Mouse (Mus musculus) hindbrain, embryonic 11.5 days (tissue): ENCODE measurements around the gene Tmem266. TPM values are rescaled to one million over a fixed set of nuclear protein-coding genes. Genes with fewer than 3 reads are reported as not detected.

ENCODE experiments used
- ATAC-seq: fragments of 200-750 bp; cut with Nextera tagmentation; 2 replicates; pipeline ENCODE4 v1.8.0; 2017; ENCODE audit warnings: mild to moderate bottlenecking, moderate TSS enrichment, moderate library complexity; ENCODE audit not compliant: low FRiP score
- DNase-seq: peaks from one replicate; pipeline ENCODE4 v3.0.0-alpha.2; 2015; ENCODE audit warnings: low spot score
- H3K27ac ChIP-seq: fragments of 300-500 bp; sonication (generic); 2 replicates; pipeline ENCODE4 v1.5.1; 2014; ENCODE audit warnings: mild to moderate bottlenecking, low read depth, low read length
- H3K27me3 ChIP-seq: fragments of 300-500 bp; sonication (generic); 2 replicates; pipeline ENCODE4 v1.6.1; 2014; ENCODE audit warnings: mild to moderate bottlenecking, low read length, moderate library complexity, mixed read lengths; ENCODE audit not compliant: control insufficient read depth, insufficient read depth
- H3K36me3 ChIP-seq: fragments of 300-500 bp; sonication (generic); 2 replicates; pipeline ENCODE4 v1.6.1; 2014; ENCODE audit warnings: mild to moderate bottlenecking, low read length, moderate library complexity, mixed read lengths; ENCODE audit not compliant: control insufficient read depth, insufficient read depth
- H3K4me1 ChIP-seq: fragments of 300-500 bp; sonication (generic); replicated peaks from 2 replicates; pipeline ENCODE4 v1.6.1; 2014; ENCODE audit warnings: low read length, mixed read lengths; ENCODE audit not compliant: control insufficient read depth, insufficient read depth
- H3K4me2 ChIP-seq: fragments of 300-500 bp; sonication (generic); replicated peaks from 2 replicates; pipeline ENCODE4 v1.6.1; 2014; ENCODE audit warnings: mild to moderate bottlenecking, low read depth, low read length
- H3K4me3 ChIP-seq: fragments of 300-500 bp; sonication (generic); 2 replicates; pipeline ENCODE4 v1.5.1; 2014; ENCODE audit warnings: low read depth, low read length
- H3K9ac ChIP-seq: fragments of 300-500 bp; sonication (generic); 2 replicates; pipeline ENCODE4 v1.6.1; 2014; ENCODE audit warnings: low read depth, low read length
- H3K9me3 ChIP-seq: fragments of 300-500 bp; sonication (generic); 2 replicates; pipeline ENCODE4 v1.6.1; 2016; ENCODE audit warnings: low read length; ENCODE audit not compliant: control insufficient read depth
- WGBS: fragments of 180-500 bp; shearing (Covaris S2); extraction: QIAGEN DNeasy Blood & Tissue Kit; methylation state at CpG from one replicate; pipeline ENCODE4 v1.1.7; 2014; 5-methylcytosine and 5-hydroxymethylcytosine counted together
- polyA plus RNA-seq: library from polyadenylated mRNA; unstranded; fragments of >200 nt; fragmentation: Nextera tagmentation; extraction: Ambion mirVana; gene quantifications from 2 replicates; pipeline ENCODE4 v1.2.1, GENCODE M21; 2014

Gene Tmem266
- polyA plus RNA-seq, 1 experiment from 2014 or later = 0.66 TPM

DNA sequence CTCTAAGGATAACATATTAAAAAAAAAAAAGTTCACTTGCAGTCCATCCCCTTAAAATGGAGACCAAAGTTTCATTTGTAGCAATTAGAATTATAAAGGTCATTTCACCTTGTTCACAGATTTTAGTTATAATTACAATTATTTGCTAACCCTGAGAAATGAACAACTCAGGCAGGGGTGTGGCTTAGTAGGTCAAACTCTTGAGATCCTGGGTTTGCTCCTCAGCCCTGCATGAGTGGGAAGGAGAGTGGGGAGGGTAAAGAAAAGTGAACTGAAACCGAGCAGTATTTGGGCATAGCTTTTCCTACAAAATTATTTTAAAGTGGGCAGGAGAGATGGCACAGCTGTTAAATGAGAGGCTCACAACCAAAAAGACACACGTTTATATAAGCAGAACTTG lies 19.6 kb upstream of the Tmem266 start:
- WGBS = 71% methylated on average over 2 of the region's 2 CpGs
- no peaks in the 10 kb centered on the region for H3K27me3 ChIP-seq
- H3K9me3 ChIP-seq = no peaks in the 10 kb centered on the region
- DNase-seq (no peak), ATAC-seq (no peak)
- no peak overlapping the region for H3K9ac ChIP-seq
- H3K4me1 ChIP-seq = no peaks in the 10 kb centered on the region
- H3K36me3 ChIP-seq = no peaks in the 10 kb centered on the region
- no peak overlapping the region for H3K4me3 ChIP-seq
- H3K27ac ChIP-seq = no peak overlapping the region
- no peak overlapping the region for H3K4me2 ChIP-seq

DNA sequence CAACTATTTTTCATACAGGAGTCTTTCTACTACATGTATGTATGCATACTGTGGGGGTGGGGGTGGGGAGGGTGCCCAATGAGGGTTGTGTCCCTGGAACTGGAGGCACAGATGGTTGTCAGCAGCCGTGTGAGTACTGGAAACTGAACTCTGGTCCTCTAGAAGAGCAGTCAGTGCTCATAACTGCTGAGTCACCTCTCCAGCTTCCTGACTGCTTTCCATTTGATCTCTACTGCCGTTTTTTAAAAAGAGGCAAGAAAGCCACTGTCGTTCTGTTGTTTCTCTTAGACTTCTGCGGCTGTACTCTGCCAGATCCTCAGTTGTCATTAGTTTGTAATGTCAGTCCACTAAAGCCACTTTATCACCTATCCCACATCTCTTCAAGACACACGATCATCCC lies 19.2 kb upstream of the Tmem266 start:
- no peak for ATAC-seq

DNA sequence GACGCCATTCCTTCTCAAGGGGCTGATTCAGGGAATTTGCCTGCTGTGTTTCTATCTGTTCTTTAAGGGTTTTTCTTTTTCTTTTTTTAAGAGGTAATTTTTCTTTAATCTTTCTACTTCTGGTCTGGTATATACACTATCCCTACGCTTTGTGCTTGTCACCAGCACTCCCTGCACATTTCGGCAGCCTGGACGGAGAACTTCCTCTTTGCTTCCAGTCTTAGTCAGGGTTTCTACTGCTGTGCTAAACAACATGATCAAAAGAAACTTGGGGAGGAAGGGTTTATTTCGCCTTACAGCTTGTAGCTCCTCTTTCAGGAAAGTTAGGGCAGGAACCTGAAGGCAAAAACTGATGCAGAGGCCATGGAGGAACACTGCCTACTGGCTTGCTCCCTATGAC lies 18.3 kb upstream of the Tmem266 start:
- Histone ChIP-seq H3K4me1 (no peaks in the 10 kb centered on the region), H3K9ac (no peak overlapping the region), H3K4me3 (no peak overlapping the region), H3K4me2 (no peak overlapping the region), H3K27me3 (no peaks in the 10 kb centered on the region), H3K27ac (no peak overlapping the region), H3K9me3 (no peaks in the 10 kb centered on the region), H3K36me3 (no peaks in the 10 kb centered on the region)
- DNase-seq (no peak), ATAC-seq (no peak)
- 84% methylated on average over 5 of the region's 5 CpGs for WGBS

More for the DNA sequence above, 19.2 kb upstream of the Tmem266 start:
- no peaks in the 10 kb centered on the region for H3K9me3 ChIP-seq
- 75% methylated on average over 5 of the region's 5 CpGs for WGBS
- H3K4me3 ChIP-seq = no peak overlapping the region
- DNase-seq = no peak
- no peak overlapping the region for H3K4me2 ChIP-seq
- no peak overlapping the region for H3K27ac ChIP-seq
- no peaks in the 10 kb centered on the region for H3K4me1 ChIP-seq
- no peaks in the 10 kb centered on the region for H3K27me3 ChIP-seq
- H3K36me3 ChIP-seq = no peaks in the 10 kb centered on the region
- H3K9ac ChIP-seq = no peak overlapping the region

DNA sequence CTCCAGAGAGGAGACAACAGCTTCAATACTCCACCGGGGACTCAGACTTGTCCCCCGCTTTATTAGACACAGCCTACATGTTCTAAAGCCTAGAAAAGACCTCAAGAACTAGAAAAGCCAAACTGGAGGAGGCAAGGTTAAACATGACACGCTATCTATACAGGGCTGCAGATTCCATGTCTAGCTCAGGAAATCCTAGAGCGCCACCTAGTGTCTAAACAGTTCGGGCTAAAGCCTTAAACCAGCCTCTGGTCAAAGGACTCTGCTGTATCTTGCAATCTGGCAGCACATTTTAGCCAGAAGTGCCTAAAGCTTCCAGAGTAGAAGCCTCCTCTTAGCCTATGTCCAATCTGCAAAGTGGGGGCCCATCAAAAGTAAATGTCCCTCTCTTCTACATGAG lies 15.2 kb upstream of the Tmem266 start:
- 13% methylated on average over 5 of the region's 5 CpGs for WGBS

DNA sequence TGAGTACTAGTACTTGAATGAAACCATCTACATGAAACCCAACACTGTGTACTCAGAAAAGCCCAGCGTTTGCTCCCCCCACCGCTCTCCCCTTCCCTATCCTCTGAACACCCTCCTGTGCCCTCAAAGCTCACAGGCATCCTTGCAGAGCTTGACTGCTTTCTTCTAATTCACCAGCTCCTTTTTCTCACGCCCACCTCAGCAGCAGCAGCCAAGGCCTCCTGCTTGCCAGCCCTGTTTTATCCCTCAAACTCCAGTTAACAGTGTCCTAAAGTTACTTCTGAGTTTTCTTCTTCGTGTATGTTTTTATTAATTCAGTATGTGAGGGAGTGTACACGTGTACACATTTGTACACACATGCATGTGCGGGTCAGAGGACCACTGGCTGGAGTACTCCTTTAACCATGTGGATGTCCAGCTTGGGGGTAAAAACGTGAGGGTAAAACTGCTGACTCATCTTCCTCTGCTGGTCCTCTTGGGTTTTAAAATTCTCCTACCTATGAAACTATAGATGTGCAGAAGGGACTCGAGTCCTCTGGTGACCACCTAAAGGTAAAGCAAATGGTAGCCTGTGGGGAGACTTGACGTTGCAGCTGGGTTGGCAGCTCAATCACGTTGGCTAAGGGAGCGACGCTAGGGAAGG lies 13.0 kb upstream of the Tmem266 start:
- no peak for DNase-seq
- H3K27ac ChIP-seq = no peak overlapping the region
- no peaks in the 10 kb centered on the region for H3K27me3 ChIP-seq
- no peaks in the 10 kb centered on the region for H3K9me3 ChIP-seq
- 67% methylated on average over 12 of the region's 12 CpGs for WGBS
- no peak for ATAC-seq
- H3K4me2 ChIP-seq = no peak overlapping the region
- no peak overlapping the region for H3K4me3 ChIP-seq
- H3K36me3 ChIP-seq = no peaks in the 10 kb centered on the region
- H3K4me1 ChIP-seq = no peaks in the 10 kb centered on the region
- no peak overlapping the region for H3K9ac ChIP-seq

More for the DNA sequence above, 15.2 kb upstream of the Tmem266 start:
- peak; percentile 25; the same call in 1 of the 2 replicates for ATAC-seq
- Histone ChIP-seq H3K4me2 (no peak overlapping the region), H3K9me3 (no peaks in the 10 kb centered on the region), H3K9ac (no peak overlapping the region), H3K27me3 (no peaks in the 10 kb centered on the region), H3K36me3 (no peaks in the 10 kb centered on the region), H3K27ac (no peak overlapping the region), H3K4me3 (no peak overlapping the region), H3K4me1 (no peaks in the 10 kb centered on the region)
- peak; percentile 88 for DNase-seq

DNA sequence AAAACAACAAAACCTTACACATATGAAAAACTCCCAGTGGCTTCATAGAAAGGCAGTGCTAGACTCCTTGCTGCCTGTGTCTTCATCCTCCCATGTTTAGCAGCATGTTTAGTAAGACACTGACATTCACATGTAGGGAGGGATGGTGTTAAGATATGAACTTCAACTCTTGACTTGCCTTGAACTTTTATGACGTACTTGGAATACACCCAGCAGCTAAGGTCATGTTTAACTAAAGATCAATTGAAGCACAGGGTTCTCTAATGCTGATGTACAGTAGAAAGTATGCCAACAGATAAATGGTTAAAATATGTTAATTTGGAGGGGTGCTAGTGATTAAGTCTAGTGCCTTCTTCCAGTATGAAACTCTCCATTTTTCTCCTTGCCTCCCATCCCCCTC lies 4.1 kb upstream of the Tmem266 start:
- no peak overlapping the region for H3K9ac ChIP-seq
- H3K9me3 ChIP-seq = no peaks in the 10 kb centered on the region
- H3K27ac ChIP-seq = no peak overlapping the region
- 0 out of 2 replicates have a peak, but pooled peaks cover 3% of the 10 kb centered on the region for H3K27me3 ChIP-seq
- DNase-seq = no peak
- no peaks in the 10 kb centered on the region for H3K36me3 ChIP-seq
- WGBS = 85% methylated on average over 1 of the region's 1 CpGs
- H3K4me3 ChIP-seq = no peak overlapping the region
- no peaks in the 10 kb centered on the region for H3K4me1 ChIP-seq
- H3K4me2 ChIP-seq = no peak overlapping the region
- ATAC-seq = no peak

DNA sequence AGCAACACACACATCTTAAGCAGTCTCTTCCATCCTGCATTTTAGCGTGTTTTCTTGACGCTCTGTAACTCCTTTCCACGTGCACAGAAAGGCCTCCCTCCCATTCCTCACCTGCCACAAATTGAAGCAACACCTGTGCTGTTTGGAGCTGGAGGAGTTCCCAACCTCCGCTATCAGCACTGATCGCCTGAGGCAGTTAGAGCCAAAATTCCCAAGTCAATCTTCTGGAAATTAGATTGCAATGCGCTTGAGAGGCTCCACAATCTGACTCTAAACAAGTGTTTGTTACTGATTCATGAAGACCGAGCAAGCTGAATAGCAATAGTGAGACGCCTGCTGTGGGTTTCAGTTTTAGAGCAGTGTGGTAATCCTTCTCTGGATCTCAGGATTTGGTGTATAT lies 2.6 kb upstream of the Tmem266 start:
- no peak for DNase-seq
- Histone ChIP-seq H3K27me3 (peaks cover 7% of the 10 kb centered on the region; the same call in 1 of the 2 replicates), H3K9me3 (no peaks in the 10 kb centered on the region), H3K4me1 (no peaks in the 10 kb centered on the region), H3K4me3 (no peak overlapping the region), H3K4me2 (no peak overlapping the region), H3K27ac (no peak overlapping the region), H3K9ac (no peak overlapping the region), H3K36me3 (no peaks in the 10 kb centered on the region)
- WGBS = 51% methylated on average over 8 of the region's 8 CpGs
- ATAC-seq = no peak

DNA sequence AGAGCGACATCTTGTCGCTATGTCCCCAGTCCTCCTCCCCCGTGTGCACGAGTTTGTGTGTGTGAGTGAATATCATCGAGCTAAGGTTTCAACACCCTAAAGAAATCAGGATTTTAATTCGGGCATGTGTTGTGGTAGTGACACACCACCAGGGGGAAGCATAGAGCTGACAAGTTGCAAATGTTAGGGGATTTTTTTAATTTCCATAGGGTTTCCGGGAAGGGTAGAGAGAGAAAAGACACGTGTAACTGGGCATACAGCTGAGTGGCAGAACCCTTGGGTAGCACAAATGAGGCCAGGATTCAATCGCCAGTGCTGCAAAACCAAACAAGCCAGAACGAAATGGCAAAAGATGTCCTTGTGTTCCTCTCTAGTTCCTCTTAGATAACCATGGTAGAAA lies 2.2 kb upstream of the Tmem266 start:
- Histone ChIP-seq H3K9me3 (no peaks in the 10 kb centered on the region), H3K4me3 (no peak overlapping the region), H3K4me1 (no peaks in the 10 kb centered on the region), H3K27ac (no peak overlapping the region), H3K9ac (no peak overlapping the region), H3K4me2 (no peak overlapping the region), H3K27me3 (peaks cover 7% of the 10 kb centered on the region; the same call in 1 of the 2 replicates), H3K36me3 (no peaks in the 10 kb centered on the region)
- WGBS = 53% methylated on average over 10 of the region's 10 CpGs
- no peak for ATAC-seq
- no peak for DNase-seq

DNA sequence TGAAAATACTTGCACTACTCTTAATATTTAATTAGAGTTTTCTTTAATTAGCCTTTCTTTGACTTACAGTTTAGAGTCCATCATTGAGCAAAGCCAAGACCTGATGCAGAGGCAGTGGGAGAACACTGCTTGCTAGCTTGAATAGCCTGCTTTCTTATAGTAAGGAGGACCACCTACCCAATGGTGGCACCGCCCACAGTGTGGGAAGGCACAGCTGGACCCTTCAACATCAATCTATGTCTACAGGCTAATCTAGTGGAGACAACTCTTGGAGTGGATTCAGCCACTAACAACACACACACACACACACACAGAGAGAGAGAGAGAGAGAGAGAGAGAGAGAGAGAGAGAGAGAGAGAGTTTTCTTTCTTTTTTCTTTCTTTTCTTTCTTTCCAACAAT lies 1.7 kb upstream of the Tmem266 start:
- Histone ChIP-seq H3K27ac (no peak overlapping the region), H3K4me1 (no peaks in the 10 kb centered on the region), H3K36me3 (no peaks in the 10 kb centered on the region), H3K4me2 (no peak overlapping the region), H3K9me3 (no peaks in the 10 kb centered on the region), H3K9ac (no peak overlapping the region), H3K4me3 (no peak overlapping the region), H3K27me3 (peaks cover 7% of the 10 kb centered on the region; the same call in 1 of the 2 replicates)
- DNase-seq = peak; percentile 54
- WGBS = 10% methylated on average over 1 of the region's 1 CpGs
- peak; percentile 43; the same call in 1 of the 2 replicates for ATAC-seq
